Mouse (Mus musculus): ENCODE data around the gene Krtap22-2. TPM values are rescaled to one million over a fixed set of nuclear protein-coding genes. Genes with fewer than 3 reads are reported as not detected.

The Krtap22-2 gene
- not detected for polyA plus RNA-seq (2017; shearing (Covaris generic))

DNA sequence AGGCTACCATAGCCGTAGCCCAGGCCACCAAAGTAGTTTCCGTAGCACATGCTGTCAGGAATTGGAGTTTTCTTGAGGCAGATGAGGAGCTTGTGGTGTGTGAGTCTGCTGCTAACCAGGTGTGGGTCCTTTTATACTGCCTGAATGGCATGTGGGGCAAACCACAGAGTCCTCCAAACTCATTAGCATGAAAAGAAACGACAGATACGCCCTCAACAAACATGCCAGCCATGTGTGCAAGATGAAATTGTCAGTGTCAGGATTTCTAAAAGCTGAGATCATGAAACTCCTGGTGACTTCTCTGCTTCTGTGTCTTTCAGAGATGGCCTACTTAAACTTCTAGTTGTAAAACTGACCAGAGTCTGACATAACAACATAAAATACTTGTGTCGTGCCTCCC is at the start of gene Krtap22-2:
TSS of gene Krtap22-2 (minus strand) at position 101 of the 400 bp plus-strand sequence.

DNA sequence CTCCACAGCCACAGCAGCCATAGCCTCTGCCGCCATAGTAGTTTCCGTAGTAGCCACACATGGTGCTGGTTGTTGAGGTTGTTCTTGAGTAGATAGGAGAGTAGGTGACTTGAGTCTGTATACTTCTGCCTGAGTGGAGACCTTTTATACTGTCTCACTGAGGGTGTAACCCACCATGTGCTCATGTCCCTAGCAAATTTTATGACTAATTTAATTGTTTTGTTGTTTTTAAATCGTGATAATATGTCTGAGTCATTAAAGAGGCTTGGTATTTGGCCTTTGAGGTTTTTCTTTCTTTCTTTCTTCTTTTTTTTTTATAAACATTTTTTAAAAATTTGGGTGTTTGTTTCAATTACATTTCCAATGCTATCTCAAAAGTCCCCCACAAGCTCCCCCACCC is 37.2 kb upstream of the Krtap22-2 start, which contains the start of gene Krtap6-5:
TSS of gene Krtap6-5 (minus strand) at position 101 of the 400 bp plus-strand sequence.

DNA sequence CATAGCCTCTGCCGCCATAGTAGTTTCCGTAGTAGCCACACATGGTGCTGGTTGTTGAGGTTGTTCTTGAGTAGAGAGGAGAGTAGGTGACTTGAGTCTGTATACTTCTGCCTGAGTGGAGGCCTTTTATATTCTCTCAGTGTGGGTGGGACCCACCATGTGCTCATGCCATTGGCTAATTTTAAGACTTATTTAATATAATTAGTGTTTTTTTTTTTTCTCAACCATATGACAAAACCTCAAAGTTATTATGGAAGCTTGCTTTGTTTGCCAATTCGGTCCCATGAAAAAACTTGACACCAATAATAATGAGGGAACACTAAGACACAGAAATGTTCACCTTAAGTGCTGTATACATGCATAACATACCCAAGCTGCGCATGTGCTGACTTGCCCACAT is 30.8 kb upstream of the Krtap22-2 start, which contains the start of gene Gm10228:
TSS of gene Gm10228 (minus strand) at position 101 of the 400 bp plus-strand sequence.

DNA sequence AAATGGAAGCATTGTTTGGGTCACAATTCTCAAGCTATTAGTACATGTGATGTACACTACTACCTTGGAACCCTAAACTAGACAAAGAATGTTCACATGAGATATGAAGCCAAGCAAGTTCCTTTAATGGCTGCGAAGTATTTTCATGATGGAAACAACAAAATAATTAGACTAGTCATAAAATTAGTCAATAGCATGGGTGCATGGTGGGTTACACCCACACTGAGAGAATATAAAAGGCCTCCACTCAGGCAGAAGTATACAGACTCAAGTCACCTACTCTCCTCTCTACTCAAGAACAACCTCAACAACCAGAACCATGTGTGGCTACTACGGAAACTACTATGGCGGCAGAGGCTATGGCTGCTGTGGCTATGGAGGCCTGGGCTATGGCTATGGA is 20.8 kb upstream of the Krtap22-2 start, which contains the start of gene Krtap6-1:
TSS of gene Krtap6-1 (plus strand) at position 301 of the 400 bp plus-strand sequence.

DNA sequence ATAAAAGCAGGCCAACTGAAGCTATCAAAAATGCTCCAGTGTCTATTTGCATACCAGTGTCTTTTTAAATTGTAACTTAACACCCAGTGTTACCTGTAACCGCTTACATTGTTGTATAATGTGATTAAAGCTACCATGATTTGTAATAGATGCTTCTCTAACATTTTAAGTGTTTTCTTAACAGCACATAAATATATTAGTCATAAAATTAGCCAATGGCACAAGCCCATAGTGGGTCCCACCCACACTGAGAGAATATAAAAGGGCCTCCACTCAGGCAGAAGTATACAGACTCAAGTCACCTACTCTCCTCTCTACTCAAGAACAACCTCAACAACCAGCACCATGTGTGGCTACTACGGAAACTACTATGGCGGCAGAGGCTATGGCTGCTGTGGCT is 4.4 kb upstream of the Krtap22-2 start, which contains the start of gene Gm10229:
TSS of gene Gm10229 (plus strand) at position 301 of the 400 bp plus-strand sequence.

DNA sequence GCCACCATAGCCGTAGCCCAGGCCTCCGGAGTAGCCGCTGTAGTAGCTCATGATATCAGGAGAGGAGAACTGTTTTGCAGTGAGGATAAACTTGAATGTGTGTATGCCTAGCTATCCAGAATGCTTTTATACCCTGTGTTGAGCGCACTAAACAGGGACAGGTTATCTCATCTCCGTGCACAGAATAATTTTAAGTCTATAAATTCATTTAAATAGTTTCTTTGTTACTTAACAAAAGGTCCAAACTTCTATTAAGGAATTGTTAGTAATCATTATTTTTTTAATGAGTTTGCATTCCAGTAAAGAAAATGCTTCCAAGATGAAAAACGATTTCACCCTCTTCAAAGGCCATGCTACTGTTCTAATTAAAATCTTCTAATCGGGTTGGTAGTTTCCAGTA is 47.8 kb downstream of the Krtap22-2 start, which contains the start of gene Krtap16-3:
TSS of gene Krtap16-3 (minus strand) at position 101 of the 400 bp plus-strand sequence.

Other genes starting within 250 kb of the Krtap22-2 start
- not detected for gene 2310057N15Rik, start 236.6 kb downstream of the Krtap22-2 start, polyA plus RNA-seq (2017; shearing (Covaris generic))
- gene Gm5965, start 232.9 kb downstream of the Krtap22-2 start, polyA plus RNA-seq (2017; shearing (Covaris generic)): not detected
- gene Gm20741, start 198.5 kb downstream of the Krtap22-2 start, polyA plus RNA-seq (2017; shearing (Covaris generic)): not detected
- gene Krtap15, start 190.5 kb downstream of the Krtap22-2 start, polyA plus RNA-seq (2017; shearing (Covaris generic)): not detected
- gene Krtap14, start 184.6 kb downstream of the Krtap22-2 start, polyA plus RNA-seq (2017; shearing (Covaris generic)): not detected
- not detected for gene Krtap19-1, start 141.3 kb downstream of the Krtap22-2 start, polyA plus RNA-seq (2017; shearing (Covaris generic))
- not detected for gene Krtap19-2, start 136.5 kb downstream of the Krtap22-2 start, polyA plus RNA-seq (2017; shearing (Covaris generic))
- gene Krtap19-3, start 132.7 kb downstream of the Krtap22-2 start, polyA plus RNA-seq (2017; shearing (Covaris generic)): not detected
- not detected for gene Krtap19-4, start 125.7 kb downstream of the Krtap22-2 start, polyA plus RNA-seq (2017; shearing (Covaris generic))
- not detected for gene Krtap19-5, start 114.3 kb downstream of the Krtap22-2 start, polyA plus RNA-seq (2017; shearing (Covaris generic))
- gene Krtap19-9b, start 78.5 kb downstream of the Krtap22-2 start, polyA plus RNA-seq (2017; shearing (Covaris generic)): not detected
- gene Krtap16-3, start 47.9 kb downstream of the Krtap22-2 start, polyA plus RNA-seq (2017; shearing (Covaris generic)): not detected
- gene Gm10229, start 4.5 kb upstream of the Krtap22-2 start, polyA plus RNA-seq (2017; shearing (Covaris generic)): not detected
- not detected for gene Krtap6-1, start 20.9 kb upstream of the Krtap22-2 start, polyA plus RNA-seq (2017; shearing (Covaris generic))
- not detected for gene Gm10228, start 30.7 kb upstream of the Krtap22-2 start, polyA plus RNA-seq (2017; shearing (Covaris generic))
- not detected for gene Krtap6-5, start 37.1 kb upstream of the Krtap22-2 start, polyA plus RNA-seq (2017; shearing (Covaris generic))
- gene 1110025L11Rik, start 53.2 kb upstream of the Krtap22-2 start, polyA plus RNA-seq (2017; shearing (Covaris generic)): not detected
- not detected for gene Krtap6-3, start 73.3 kb upstream of the Krtap22-2 start, polyA plus RNA-seq (2017; shearing (Covaris generic))
- gene Gm6358, start 130.1 kb upstream of the Krtap22-2 start, polyA plus RNA-seq (2017; shearing (Covaris generic)): not detected
- gene Gm10061, start 140.3 kb upstream of the Krtap22-2 start, polyA plus RNA-seq (2017; shearing (Covaris generic)): not detected
- not detected for gene Gm9789, start 147.2 kb upstream of the Krtap22-2 start, polyA plus RNA-seq (2017; shearing (Covaris generic))
- not detected for gene Gm7735, start 158.7 kb upstream of the Krtap22-2 start, polyA plus RNA-seq (2017; shearing (Covaris generic))
- gene 1110057P08Rik, start 164.0 kb upstream of the Krtap22-2 start, polyA plus RNA-seq (2017; shearing (Covaris generic)): not detected
- gene Krtap20-2, start 195.1 kb upstream of the Krtap22-2 start, polyA plus RNA-seq (2017; shearing (Covaris generic)): not detected